Mouse (Mus musculus): Measurements from ENCODE around the gene Ikzf4.

The Ikzf4 gene

DNA sequence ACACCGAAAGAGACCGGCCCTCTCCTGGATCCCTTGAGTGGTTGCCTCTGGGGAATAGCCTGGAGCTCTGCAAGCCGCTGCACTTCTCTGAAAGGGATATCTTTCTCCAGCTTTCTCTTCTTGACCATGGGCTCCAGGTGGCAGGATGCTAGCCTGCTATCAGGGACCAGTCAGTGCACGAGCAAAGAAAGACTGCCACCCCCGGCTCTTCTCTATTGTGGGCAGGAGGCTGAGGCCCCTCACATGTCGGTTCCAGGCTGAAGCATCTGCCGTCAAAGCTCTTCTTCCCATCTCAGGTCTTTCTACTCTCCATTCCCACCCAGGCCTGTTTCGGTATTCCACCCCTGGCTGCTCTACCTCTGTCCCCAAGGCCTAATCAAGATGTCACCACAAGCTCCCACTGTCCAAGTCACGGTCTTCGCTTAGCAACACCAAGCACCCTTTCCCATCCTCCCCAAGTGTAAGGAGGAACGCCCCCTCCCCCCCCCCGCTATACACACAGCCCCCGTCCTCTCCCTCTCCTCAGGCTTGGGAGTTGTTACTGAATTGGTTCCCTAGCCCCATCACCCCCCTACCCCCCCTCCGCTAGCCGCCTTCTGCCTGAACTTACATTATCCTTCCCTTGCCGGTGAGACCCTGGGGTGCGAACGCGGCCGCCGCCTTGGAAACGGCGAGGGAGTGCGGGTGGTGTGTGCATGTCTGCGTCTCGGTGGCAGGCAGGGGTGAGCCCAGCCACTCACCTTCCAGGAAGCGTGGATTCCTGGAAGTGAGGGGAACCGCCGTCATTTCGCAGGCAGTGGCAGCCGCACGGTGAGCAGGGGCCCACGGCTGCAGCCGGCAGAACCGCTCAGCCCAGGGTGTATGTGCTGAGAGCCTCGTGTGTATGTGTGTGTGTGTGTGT is at the start of gene Ikzf4:
TSS of gene Ikzf4 (minus strand) at position 881 of the 901 bp plus-strand sequence.
- Histone ChIP-seq H3K36me3 (ENCODE audit: insufficient read depth, low read length) (no peaks in the 10 kb centered on the region), H3K27me3 (ENCODE audit: insufficient read depth, low read length) (peaks cover 68% of the 10 kb centered on the region), H3K4me3 (replicated peaks; ENCODE audit: low read length) (peak within 1 kb of the TSS; percentile 67), H3K4me1 (replicated peaks; ENCODE audit: low read depth, low read length) (peaks cover 52% of the 10 kb centered on the region), H3K9me3 (ENCODE audit: low read length) (no peaks in the 10 kb centered on the region)
- TF ChIP-seq POU5F1 (IDR thresholded peaks at IDR 0.05; ENCODE audit: borderline replicate concordance, low read length) = no peak
- no peak for TF ChIP-seq NANOG (IDR thresholded peaks at IDR 0.05; ENCODE audit: borderline replicate concordance, low read length)
- no peak for TF ChIP-seq CTCF (conservative IDR thresholded peaks at IDR 0.05; ENCODE audit: low read length)

DNA sequence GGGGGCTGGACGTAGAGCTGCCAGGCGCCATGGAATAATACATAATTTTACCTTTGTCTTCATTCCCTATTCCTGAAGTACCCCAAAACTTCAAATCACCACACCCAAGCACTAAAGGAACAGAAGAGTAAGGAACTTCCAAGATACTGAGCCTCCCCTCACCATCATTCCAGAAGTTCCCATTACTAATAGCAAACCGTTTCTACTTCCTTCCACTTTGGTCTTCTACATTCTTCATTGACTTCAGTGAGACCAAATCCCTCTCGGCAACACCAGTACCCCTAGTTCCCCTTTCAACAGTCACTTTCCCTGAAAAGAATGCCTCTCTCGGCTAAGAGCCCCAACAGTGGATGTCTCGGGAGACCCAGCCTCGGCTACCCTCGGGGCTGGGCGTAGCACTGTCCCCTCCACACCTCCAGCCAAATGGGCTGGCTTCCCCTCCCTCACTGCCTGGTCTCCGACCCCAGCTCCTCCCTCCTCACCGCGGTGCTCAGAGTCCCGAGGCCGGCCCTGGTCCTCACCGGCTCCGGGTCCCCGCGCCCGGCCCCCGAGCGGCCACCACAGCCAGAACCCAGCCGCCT is 49.7 kb upstream of the Ikzf4 start:
- peaks cover 48% of the 10 kb centered on the region for H3K36me3 ChIP-seq (ENCODE audit: insufficient read depth, low read length)
- H3K27me3 ChIP-seq (ENCODE audit: insufficient read depth, low read length) = no peaks in the 10 kb centered on the region
- no peak for TF ChIP-seq POU5F1 (IDR thresholded peaks at IDR 0.05; ENCODE audit: borderline replicate concordance, low read length)
- peaks cover 85% of the 10 kb centered on the region for H3K4me1 ChIP-seq (replicated peaks; ENCODE audit: low read depth, low read length)
- no peaks in the 10 kb centered on the region for H3K9me3 ChIP-seq (ENCODE audit: low read length)
- peak overlapping the region; percentile 96 for H3K4me3 ChIP-seq (replicated peaks; ENCODE audit: low read length)

DNA sequence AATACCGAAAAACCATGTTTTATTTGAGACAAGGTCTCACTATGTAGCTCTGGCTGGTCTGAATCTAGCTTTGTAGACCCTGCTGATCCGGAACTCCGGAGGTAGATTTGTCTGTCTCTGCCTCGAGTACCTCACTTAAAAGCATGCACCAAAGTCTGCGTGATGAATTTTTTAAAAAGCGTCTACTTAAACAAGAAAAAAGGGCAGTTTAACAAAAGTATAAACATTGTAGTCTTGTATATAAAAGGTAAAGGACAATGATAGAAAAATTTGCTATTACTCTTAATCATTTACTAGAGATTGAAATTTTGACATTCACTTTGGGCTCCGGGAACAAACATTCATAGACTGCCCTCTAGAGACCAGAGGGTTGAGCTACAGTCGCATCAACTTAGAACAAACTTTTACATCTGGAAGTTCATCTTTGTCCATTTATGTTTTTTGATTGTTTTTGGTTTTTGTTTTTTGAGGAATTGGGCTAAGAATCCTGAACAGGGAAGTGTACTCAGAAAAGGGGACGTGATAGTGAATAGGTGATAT is 28.7 kb upstream of the Ikzf4 start:
- Histone ChIP-seq H3K36me3 (ENCODE audit: insufficient read depth, low read length) (peaks cover 12% of the 10 kb centered on the region), H3K27me3 (ENCODE audit: insufficient read depth, low read length) (peaks cover 34% of the 10 kb centered on the region), H3K9me3 (ENCODE audit: low read length) (no peaks in the 10 kb centered on the region), H3K4me1 (replicated peaks; ENCODE audit: low read depth, low read length) (peaks cover 27% of the 10 kb centered on the region), H3K4me3 (replicated peaks; ENCODE audit: low read length) (peak overlapping the region; percentile 81)
- TF ChIP-seq CTCF (conservative IDR thresholded peaks at IDR 0.05; ENCODE audit: low read length) = peak; percentile 61
- no peak for TF ChIP-seq NANOG (IDR thresholded peaks at IDR 0.05; ENCODE audit: borderline replicate concordance, low read length)

DNA sequence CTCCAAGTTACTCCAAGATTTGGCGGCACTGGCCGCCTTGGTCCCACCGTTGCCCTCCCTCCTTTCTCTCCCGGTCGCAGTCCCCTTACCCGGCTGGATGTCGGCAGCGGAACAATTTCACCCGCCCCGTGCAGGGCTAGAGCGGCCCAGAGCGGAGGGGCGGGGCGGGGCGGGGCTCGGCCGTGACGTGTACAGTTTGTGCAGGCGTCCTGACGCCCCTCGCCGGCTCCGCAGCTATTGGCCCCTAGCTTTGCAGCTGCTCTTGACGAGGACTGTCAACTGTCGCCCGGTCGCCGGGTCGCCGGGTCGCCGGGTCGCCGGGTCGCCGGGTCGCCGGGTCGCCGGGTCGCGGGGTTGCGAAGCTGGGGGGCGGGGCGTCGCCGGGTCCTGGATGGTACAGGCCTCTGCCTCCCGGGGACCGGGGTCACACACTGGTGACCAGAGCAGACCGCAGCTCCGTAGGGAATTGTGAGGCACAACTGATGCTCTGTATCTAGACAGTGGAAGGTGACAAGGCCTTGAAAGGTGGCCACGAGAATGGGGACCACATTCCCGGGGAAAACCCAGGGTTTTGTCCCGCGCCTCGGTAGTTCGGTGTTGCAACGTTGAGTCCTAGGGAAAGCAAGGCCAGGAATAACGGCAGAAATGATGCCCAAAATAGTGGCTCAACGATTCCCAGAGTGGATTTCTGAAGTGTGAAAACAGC is 28.1 kb upstream of the Ikzf4 start, which contains the start of gene Suox:
TSS of gene Suox (minus strand) at position 311 of the 706 bp plus-strand sequence.
- TF ChIP-seq CTCF (conservative IDR thresholded peaks at IDR 0.05; ENCODE audit: low read length) (no peak), NANOG (IDR thresholded peaks at IDR 0.05; ENCODE audit: borderline replicate concordance, low read length) (no peak), POU5F1 (IDR thresholded peaks at IDR 0.05; ENCODE audit: borderline replicate concordance, low read length) (no peak)

DNA sequence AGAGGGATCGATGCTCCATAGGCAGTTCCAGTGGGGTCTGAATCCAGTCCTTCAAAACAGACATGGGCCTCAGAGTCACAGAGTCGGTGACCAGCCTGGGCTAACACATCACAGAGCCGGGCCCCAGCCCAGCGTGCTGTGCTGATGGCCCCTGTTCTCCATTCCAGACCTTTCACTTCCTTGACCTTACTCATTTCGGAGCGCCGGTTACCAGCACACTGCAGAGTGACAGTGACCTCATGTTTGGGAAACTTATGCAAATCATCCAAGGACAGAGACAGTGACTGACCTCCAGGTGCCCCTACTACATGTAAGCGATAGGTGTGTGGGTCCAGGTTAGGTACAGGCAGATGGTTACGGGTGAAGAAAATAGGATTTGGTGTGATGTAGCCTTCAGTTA is 25.4 kb upstream of the Ikzf4 start:
- TF ChIP-seq POU5F1 (IDR thresholded peaks at IDR 0.05; ENCODE audit: borderline replicate concordance, low read length) (no peak), CTCF (conservative IDR thresholded peaks at IDR 0.05; ENCODE audit: low read length) (no peak), NANOG (IDR thresholded peaks at IDR 0.05; ENCODE audit: borderline replicate concordance, low read length) (no peak)
- H3K36me3 ChIP-seq (ENCODE audit: insufficient read depth, low read length) = peaks cover 2% of the 10 kb centered on the region; the same call in 1 of the 2 replicates
- no peaks in the 10 kb centered on the region for H3K9me3 ChIP-seq (ENCODE audit: low read length)
- peaks cover 48% of the 10 kb centered on the region for H3K27me3 ChIP-seq (ENCODE audit: insufficient read depth, low read length)
- H3K4me1 ChIP-seq (replicated peaks; ENCODE audit: low read depth, low read length) = peaks cover 26% of the 10 kb centered on the region
- no peak overlapping the region for H3K4me3 ChIP-seq (replicated peaks; ENCODE audit: low read length)

More for the DNA sequence above, 28.1 kb upstream of the Ikzf4 start, which contains the start of gene Suox:
- Histone ChIP-seq H3K4me1 (replicated peaks; ENCODE audit: low read depth, low read length) (peaks cover 29% of the 10 kb centered on the region), H3K9me3 (ENCODE audit: low read length) (no peaks in the 10 kb centered on the region), H3K27me3 (ENCODE audit: insufficient read depth, low read length) (peaks cover 34% of the 10 kb centered on the region), H3K36me3 (ENCODE audit: insufficient read depth, low read length) (peaks cover 5% of the 10 kb centered on the region), H3K4me3 (replicated peaks; ENCODE audit: low read length) (peak within 1 kb of the TSS; percentile 81)

DNA sequence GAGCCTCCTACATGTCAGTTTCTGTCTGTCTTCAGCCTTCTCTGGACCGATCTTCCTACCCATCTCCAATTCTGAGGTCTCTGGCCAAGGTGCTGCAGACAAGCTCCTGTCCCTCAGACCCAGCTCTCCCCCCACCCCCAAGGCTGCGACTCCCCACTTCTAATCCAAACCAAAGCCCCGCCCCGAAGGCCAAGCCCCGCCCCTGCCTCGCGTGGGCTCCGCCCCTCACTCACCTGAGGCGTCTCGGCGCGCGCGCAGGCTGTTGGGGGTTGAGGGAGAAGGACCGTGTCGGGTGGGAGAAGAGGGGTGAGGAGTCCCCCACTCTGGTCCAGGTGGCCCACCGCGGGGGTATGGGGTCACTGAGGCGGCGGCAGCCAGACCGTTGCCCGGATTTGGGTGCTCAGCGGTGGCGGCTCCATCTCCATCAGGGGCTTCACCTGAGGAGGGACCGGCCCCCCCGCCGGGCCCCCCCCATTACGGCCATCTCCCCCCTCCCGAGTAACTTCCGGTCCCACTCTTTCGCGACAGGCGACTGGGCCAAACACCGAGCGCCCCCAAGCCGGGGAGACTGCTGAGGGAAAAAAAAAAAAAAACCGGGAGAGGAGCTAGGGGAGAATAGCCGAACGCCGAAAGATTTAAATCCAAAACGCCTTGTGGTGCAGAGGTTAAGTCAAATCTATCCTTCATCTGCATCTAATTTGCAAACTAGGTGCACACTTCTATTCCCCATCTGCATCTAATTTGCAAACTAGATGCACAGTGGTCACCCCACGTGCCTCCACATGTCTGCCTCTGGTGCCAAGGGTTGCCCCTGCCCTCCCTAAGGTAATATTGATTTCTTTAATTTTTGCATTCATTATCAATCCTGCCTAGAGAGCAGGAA is 23.2 kb upstream of the Ikzf4 start:
- TF ChIP-seq POU5F1 (IDR thresholded peaks at IDR 0.05; ENCODE audit: borderline replicate concordance, low read length) (no peak), CTCF (conservative IDR thresholded peaks at IDR 0.05; ENCODE audit: low read length) (no peak), NANOG (IDR thresholded peaks at IDR 0.05; ENCODE audit: borderline replicate concordance, low read length) (no peak)
- peak overlapping the region; percentile 88 for H3K4me3 ChIP-seq (replicated peaks; ENCODE audit: low read length)

DNA sequence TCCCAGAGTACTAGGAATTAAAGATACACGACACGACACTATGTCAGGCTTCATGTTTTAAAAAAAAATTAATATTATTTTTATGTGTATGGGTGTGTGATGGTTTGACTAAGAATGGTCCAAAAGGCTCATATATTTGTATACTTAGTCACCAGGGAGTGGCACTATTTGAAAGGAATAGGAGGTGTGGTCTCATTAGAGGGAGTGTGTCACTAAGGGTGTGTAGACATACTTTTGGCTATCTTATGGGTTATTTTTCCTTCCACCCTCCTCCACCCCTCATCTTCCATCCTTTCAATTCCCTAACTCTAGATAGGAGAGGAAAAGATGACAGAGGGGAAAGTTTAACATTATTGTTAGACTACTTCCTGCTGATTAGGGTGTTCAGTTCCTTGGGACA is 20.0 kb upstream of the Ikzf4 start:
- Histone ChIP-seq H3K27me3 (ENCODE audit: insufficient read depth, low read length) (peaks cover 25% of the 10 kb centered on the region), H3K36me3 (ENCODE audit: insufficient read depth, low read length) (no peaks in the 10 kb centered on the region), H3K9me3 (ENCODE audit: low read length) (no peaks in the 10 kb centered on the region), H3K4me3 (replicated peaks; ENCODE audit: low read length) (no peak overlapping the region), H3K4me1 (replicated peaks; ENCODE audit: low read depth, low read length) (peaks cover 11% of the 10 kb centered on the region)
- TF ChIP-seq CTCF (conservative IDR thresholded peaks at IDR 0.05; ENCODE audit: low read length) = no peak
- TF ChIP-seq POU5F1 (IDR thresholded peaks at IDR 0.05; ENCODE audit: borderline replicate concordance, low read length) = no peak
- no peak for TF ChIP-seq NANOG (IDR thresholded peaks at IDR 0.05; ENCODE audit: borderline replicate concordance, low read length)

More for the DNA sequence above, 23.2 kb upstream of the Ikzf4 start:
- Histone ChIP-seq H3K36me3 (ENCODE audit: insufficient read depth, low read length) (no peaks in the 10 kb centered on the region; the same call in 1 of the 2 replicates), H3K4me1 (replicated peaks; ENCODE audit: low read depth, low read length) (peaks cover 20% of the 10 kb centered on the region), H3K27me3 (ENCODE audit: insufficient read depth, low read length) (peaks cover 51% of the 10 kb centered on the region), H3K9me3 (ENCODE audit: low read length) (no peaks in the 10 kb centered on the region)

Data from E14TG2a.4 (cell line).